Mouse (Mus musculus) hindbrain, embryonic 13.5 days (tissue): ENCODE data around the gene Cyfip2. TPM values are rescaled to one million over a fixed set of nuclear protein-coding genes. Genes with fewer than 3 reads are reported as not detected.

Experiments
- ATAC-seq: fragments of 200-750 bp; cut with Nextera tagmentation; 2 replicates; pipeline ENCODE4 v1.8.0; 2017; ENCODE audit warnings: moderate TSS enrichment; ENCODE audit not compliant: low FRiP score
- H3K27ac ChIP-seq: fragments of 300-500 bp; sonication (generic); 2 replicates; pipeline ENCODE4 v1.5.1; 2015; ENCODE audit warnings: inconsistent platforms, mild to moderate bottlenecking, moderate library complexity
- H3K27me3 ChIP-seq: fragments of 300-500 bp; sonication (generic); 2 replicates; pipeline ENCODE4 v1.6.1; 2015; ENCODE audit warnings: mild to moderate bottlenecking, inconsistent platforms
- H3K36me3 ChIP-seq: fragments of 300-500 bp; sonication (generic); 2 replicates; pipeline ENCODE4 v1.6.1; 2015; ENCODE audit warnings: mild to moderate bottlenecking, inconsistent platforms
- H3K4me1 ChIP-seq: fragments of 300-500 bp; sonication (generic); replicated peaks from 2 replicates; pipeline ENCODE4 v1.6.1; 2015; ENCODE audit warnings: inconsistent platforms
- H3K4me2 ChIP-seq: fragments of 300-500 bp; sonication (generic); 2 replicates; pipeline ENCODE4 v1.6.1; 2015; ENCODE audit warnings: inconsistent platforms, mild to moderate bottlenecking, moderate library complexity
- H3K4me3 ChIP-seq: fragments of 300-500 bp; sonication (generic); 2 replicates; pipeline ENCODE4 v1.5.1; 2015; ENCODE audit warnings: mild to moderate bottlenecking, inconsistent platforms
- H3K9ac ChIP-seq: fragments of 300-500 bp; sonication (generic); 2 replicates; pipeline ENCODE4 v1.6.1; 2015; ENCODE audit warnings: mild to moderate bottlenecking, inconsistent platforms
- H3K9me3 ChIP-seq: fragments of 300-500 bp; sonication (generic); 2 replicates; pipeline ENCODE4 v1.6.1; 2016; ENCODE audit warnings: inconsistent platforms
- WGBS: fragments of 180-500 bp; shearing (Covaris S2); methylation state at CpG from one replicate; pipeline ENCODE4 v1.1.7; 2015; 5-methylcytosine and 5-hydroxymethylcytosine counted together
- polyA plus RNA-seq: library from polyadenylated mRNA; unstranded; fragments of >200 nt; fragmentation: Nextera tagmentation; extraction: Ambion mirVana; gene quantifications from 2 replicates; pipeline ENCODE4 v1.2.1, GENCODE M21; 2015

Cyfip2 gene
- 74.9 and 83.6 TPM in 2 replicates for polyA plus RNA-seq

GRCm38 (mm10) chr11:46312523-46313035 is at the start of gene Cyfip2:
Cyfip2 (minus strand) TSS chr11:46312859.
- Histone ChIP-seq H3K36me3 (no peaks in the 10 kb centered on the region), H3K4me3 (peak within 1 kb of the TSS; percentile 91), H3K4me2 (peak within 1 kb of the TSS; percentile 84), H3K27me3 (no peaks in the 10 kb centered on the region), H3K4me1 (peaks cover 37% of the 10 kb centered on the region), H3K27ac (peak within 1 kb of the TSS; percentile 94), H3K9ac (peak within 1 kb of the TSS; percentile 98), H3K9me3 (no peaks in the 10 kb centered on the region)
- 5% methylated on average over 14 of the region's 14 CpGs for WGBS
- ATAC-seq = peak; percentile 31

GRCm38 (mm10) chr11:46360991-46361665 is 48.5 kb upstream of the Cyfip2 start:
- H3K4me1 ChIP-seq = no peaks in the 10 kb centered on the region
- H3K27ac ChIP-seq = no peak overlapping the region
- no peaks in the 10 kb centered on the region for H3K27me3 ChIP-seq
- no peaks in the 10 kb centered on the region for H3K9me3 ChIP-seq
- 79% methylated on average over 2 of the region's 2 CpGs for WGBS
- no peak overlapping the region for H3K4me2 ChIP-seq
- no peaks in the 10 kb centered on the region for H3K36me3 ChIP-seq
- no peak overlapping the region for H3K9ac ChIP-seq
- H3K4me3 ChIP-seq = no peak overlapping the region
- no peak for ATAC-seq

GRCm38 (mm10) chr11:46358369-46358768 is 45.7 kb upstream of the Cyfip2 start:
- WGBS = 71% methylated on average over 1 of the region's 1 CpGs
- no peak overlapping the region for H3K27ac ChIP-seq
- H3K9ac ChIP-seq = no peak overlapping the region
- no peaks in the 10 kb centered on the region for H3K4me1 ChIP-seq
- H3K4me3 ChIP-seq = no peak overlapping the region
- H3K9me3 ChIP-seq = no peaks in the 10 kb centered on the region
- H3K36me3 ChIP-seq = no peaks in the 10 kb centered on the region
- no peak overlapping the region for H3K4me2 ChIP-seq
- H3K27me3 ChIP-seq = no peaks in the 10 kb centered on the region
- no peak for ATAC-seq

GRCm38 (mm10) chr11:46349681-46350410 is 37.2 kb upstream of the Cyfip2 start:
- H3K4me3 ChIP-seq = no peak overlapping the region
- no peaks in the 10 kb centered on the region for H3K9me3 ChIP-seq
- ATAC-seq = no peak
- no peak overlapping the region for H3K27ac ChIP-seq
- no peak overlapping the region for H3K4me2 ChIP-seq
- H3K9ac ChIP-seq = no peak overlapping the region
- no peaks in the 10 kb centered on the region for H3K4me1 ChIP-seq
- no peaks in the 10 kb centered on the region for H3K27me3 ChIP-seq
- 64% methylated on average over 2 of the region's 2 CpGs for WGBS
- H3K36me3 ChIP-seq = no peaks in the 10 kb centered on the region

- Histone ChIP-seq H3K27me3 (no peaks in the 10 kb centered on the region), H3K4me3 (no peak overlapping the region), H3K4me2 (no peak overlapping the region), H3K9ac (no peak overlapping the region), H3K9me3 (no peaks in the 10 kb centered on the region), H3K27ac (no peak overlapping the region), H3K36me3 (no peaks in the 10 kb centered on the region), H3K4me1 (no peaks in the 10 kb centered on the region)
- WGBS = 82% methylated on average over 3 of the region's 3 CpGs
- no peak for ATAC-seq
Observed at GRCm38 (mm10) chr11:46348416-46348815, 35.8 kb upstream of the Cyfip2 start.

- no peaks in the 10 kb centered on the region for H3K36me3 ChIP-seq
- H3K4me2 ChIP-seq = no peak overlapping the region
- H3K9me3 ChIP-seq = no peaks in the 10 kb centered on the region
- no peak overlapping the region for H3K27ac ChIP-seq
- H3K27me3 ChIP-seq = no peaks in the 10 kb centered on the region
- 96% methylated on average over 5 of the region's 5 CpGs for WGBS
- no peak overlapping the region for H3K4me3 ChIP-seq
- H3K9ac ChIP-seq = no peak overlapping the region
- no peak for ATAC-seq
- no peaks in the 10 kb centered on the region for H3K4me1 ChIP-seq
Observed at GRCm38 (mm10) chr11:46347756-46348155, 35.1 kb upstream of the Cyfip2 start.

- no peak overlapping the region for H3K4me2 ChIP-seq
- H3K27ac ChIP-seq = no peak overlapping the region
- WGBS = 56% methylated on average over 5 of the region's 5 CpGs
- H3K36me3 ChIP-seq = no peaks in the 10 kb centered on the region
- no peaks in the 10 kb centered on the region for H3K27me3 ChIP-seq
- ATAC-seq = no peak
- no peaks in the 10 kb centered on the region for H3K4me1 ChIP-seq
- no peaks in the 10 kb centered on the region for H3K9me3 ChIP-seq
- H3K9ac ChIP-seq = no peak overlapping the region
- no peak overlapping the region for H3K4me3 ChIP-seq
Observed at GRCm38 (mm10) chr11:46343886-46344546, 31.4 kb upstream of the Cyfip2 start.

- no peak overlapping the region for H3K9ac ChIP-seq
- WGBS = 91% methylated on average over 4 of the region's 4 CpGs
- no peaks in the 10 kb centered on the region for H3K27me3 ChIP-seq
- H3K4me1 ChIP-seq = no peaks in the 10 kb centered on the region
- no peak overlapping the region for H3K4me3 ChIP-seq
- H3K4me2 ChIP-seq = no peak overlapping the region
- no peak overlapping the region for H3K27ac ChIP-seq
- H3K36me3 ChIP-seq = no peaks in the 10 kb centered on the region
- ATAC-seq = no peak
- no peaks in the 10 kb centered on the region for H3K9me3 ChIP-seq
Observed at GRCm38 (mm10) chr11:46341960-46342359, 29.3 kb upstream of the Cyfip2 start.

GRCm38 (mm10) chr11:46336020-46336419 is 23.4 kb upstream of the Cyfip2 start:
- WGBS = 87% methylated on average over 5 of the region's 5 CpGs
- no peak overlapping the region for H3K4me2 ChIP-seq
- no peak for ATAC-seq

GRCm38 (mm10) chr11:46332217-46332616 is 19.6 kb upstream of the Cyfip2 start:
- Histone ChIP-seq H3K27me3 (no peaks in the 10 kb centered on the region), H3K9me3 (no peaks in the 10 kb centered on the region), H3K27ac (no peak overlapping the region), H3K4me2 (no peak overlapping the region), H3K9ac (no peak overlapping the region), H3K4me3 (no peak overlapping the region), H3K36me3 (no peaks in the 10 kb centered on the region), H3K4me1 (no peaks in the 10 kb centered on the region)
- ATAC-seq = no peak
- 91% methylated on average over 8 of the region's 8 CpGs for WGBS

More at GRCm38 (mm10) chr11:46336020-46336419, 23.4 kb upstream of the Cyfip2 start:
- Histone ChIP-seq H3K9ac (no peak overlapping the region), H3K36me3 (no peaks in the 10 kb centered on the region), H3K9me3 (no peaks in the 10 kb centered on the region), H3K4me1 (no peaks in the 10 kb centered on the region), H3K27ac (no peak overlapping the region), H3K27me3 (no peaks in the 10 kb centered on the region), H3K4me3 (no peak overlapping the region)

GRCm38 (mm10) chr11:46326271-46327015 is 13.8 kb upstream of the Cyfip2 start:
- H3K27ac ChIP-seq = no peak overlapping the region
- WGBS = 92% methylated on average over 16 of the region's 16 CpGs
- no peak for ATAC-seq
- no peaks in the 10 kb centered on the region for H3K9me3 ChIP-seq
- H3K4me3 ChIP-seq = no peak overlapping the region
- no peaks in the 10 kb centered on the region for H3K4me1 ChIP-seq
- no peaks in the 10 kb centered on the region for H3K36me3 ChIP-seq
- H3K4me2 ChIP-seq = no peak overlapping the region
- no peaks in the 10 kb centered on the region for H3K27me3 ChIP-seq
- no peak overlapping the region for H3K9ac ChIP-seq

- Histone ChIP-seq H3K4me2 (no peak overlapping the region), H3K9me3 (no peaks in the 10 kb centered on the region), H3K36me3 (no peaks in the 10 kb centered on the region), H3K4me1 (no peaks in the 10 kb centered on the region), H3K27me3 (no peaks in the 10 kb centered on the region), H3K27ac (no peak overlapping the region), H3K9ac (no peak overlapping the region), H3K4me3 (no peak overlapping the region)
- 82% methylated on average over 7 of the region's 7 CpGs for WGBS
- ATAC-seq = no peak
Observed at GRCm38 (mm10) chr11:46321559-46321958, 8.9 kb upstream of the Cyfip2 start.
